8 mouse cellular contexts compared by ENCODE assay signal in the genomic region with DNA sequence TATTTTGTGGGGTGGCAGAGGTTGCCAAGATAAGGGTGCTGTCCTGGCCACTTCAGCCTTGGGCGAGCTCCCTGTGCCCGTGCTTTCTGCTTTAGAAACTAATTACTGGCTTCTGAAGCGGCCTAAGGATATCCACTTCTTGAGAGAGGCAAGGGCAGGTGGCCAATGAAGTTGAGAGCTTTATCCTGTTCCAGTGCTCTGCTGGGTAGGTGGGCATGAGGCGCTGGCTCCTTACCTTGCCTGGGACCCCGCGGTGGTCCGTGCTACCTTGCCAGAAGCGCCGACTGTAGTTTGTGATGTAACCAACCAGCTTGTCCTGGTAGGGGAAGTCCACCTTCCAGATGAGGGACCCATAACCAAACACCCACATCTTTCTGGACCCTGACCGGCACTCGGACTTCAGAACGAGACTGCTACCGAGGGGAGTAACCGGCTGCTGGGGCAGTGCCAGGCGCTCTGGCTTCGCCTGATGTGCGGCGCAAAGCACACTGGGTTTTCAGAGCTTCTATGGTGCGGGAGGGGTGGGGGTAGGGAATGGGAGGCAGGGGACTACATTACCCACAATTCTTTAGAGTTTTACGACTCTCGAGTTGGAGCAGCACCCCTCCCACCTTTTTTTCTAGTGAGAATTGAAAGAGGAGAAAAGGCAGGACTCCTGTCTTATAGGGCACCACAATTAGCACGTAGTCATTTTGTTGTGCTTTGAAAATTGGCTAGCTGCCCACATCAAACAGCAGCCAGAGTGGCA. TPM values are rescaled to one million over a fixed set of nuclear protein-coding genes. Genes with fewer than 3 reads are reported as not detected.
DNase-seq lines count a peak whose midpoint lies in the region; ATAC-seq lines count a peak whose summit lies in the region.

A gene (minus strand): TSS at position 474 of the 748 bp plus-strand sequence.

- no peaks in the 10 kb centered on the region for H3K9me3 ChIP-seq in hindbrain, embryonic 11.5 days (ENCODE audit: control insufficient read depth, low read length)

- no peaks in the 10 kb centered on the region for H3K4me1 ChIP-seq in hindbrain, embryonic 11.5 days (replicated peaks; ENCODE audit: control insufficient read depth, insufficient read depth, low read length)

- peak within 1 kb of the TSS; percentile 47; the same call in 1 of the 2 replicates for H3K9ac ChIP-seq in hindbrain, embryonic 11.5 days (ENCODE audit: low read depth, low read length)

- H3K36me3 ChIP-seq in hindbrain, embryonic 11.5 days (ENCODE audit: control insufficient read depth, insufficient read depth, low read length) = no peaks in the 10 kb centered on the region

- peak within 1 kb of the TSS; percentile 42 for H3K4me3 ChIP-seq in hindbrain, embryonic 11.5 days (ENCODE audit: low read depth, low read length)

- peak; percentile 99 for ATAC-seq in hindbrain, embryonic 11.5 days (ENCODE audit: low FRiP score)

- H3K4me2 ChIP-seq in hindbrain, embryonic 11.5 days (replicated peaks; ENCODE audit: low read depth, low read length) = peak within 1 kb of the TSS; percentile 49

- peak; percentile 96 for DNase-seq in Muller cell, postnatal 12 days (ENCODE audit: inconsistent ontology term)
- DNase-seq in cerebellum, adult 9-11 months = peak; percentile 88
- DNase-seq in frontal cortex, adult 2 months (ENCODE audit: extremely low spot score in 1 of 2, low spot score in 1 of 2) = peak; percentile 73 to 89
- DNase-seq in hindbrain, embryonic 11.5 days (ENCODE audit: low spot score) = peak; percentile 86
- peak; percentile 85 to 89 for DNase-seq in layer of hippocampus, postnatal 10 days (ENCODE audit: low spot score in 2 of 2)
- peak; percentile 93 for DNase-seq in lung, postnatal 10 days
- DNase-seq in ovary, postnatal 36 days (ENCODE audit: low spot score) = peak; percentile 86
- DNase-seq in thymus, postnatal 25 days = peak; percentile 74

- H3K27me3 ChIP-seq in hindbrain, embryonic 11.5 days (ENCODE audit: control insufficient read depth, insufficient read depth, low read length) = no peaks in the 10 kb centered on the region

- 2% methylated on average over 22 of the region's 22 CpGs for WGBS in hindbrain, embryonic 11.5 days

- H3K27ac ChIP-seq in hindbrain, embryonic 11.5 days (ENCODE audit: low read depth, low read length) = no peak within 1 kb of the TSS

RNA-seq across cellular contexts. Expression of the gene that starts here (rescaled TPM):
- polyA plus RNA-seq in frontal cortex, adult 2 months (2012; rRNA removed) = 11.6 and 12.0 TPM in 2 replicates
- 16.7 and 18.8 TPM in 2 replicates for polyA plus RNA-seq in hindbrain, embryonic 11.5 days (2014; fragmentation: Nextera tagmentation; extraction: Ambion mirVana)
- 10 to 100 TPM; 14.8 to 16.0 TPM for total RNA-seq in layer of hippocampus, postnatal 10 days (2021)
